Mouse (Mus musculus): ENCODE measurements around the gene Ubxn6.

Gene Ubxn6

GRCm38 (mm10) chr17:56024931-56025330 lies 49.9 kb downstream of the Ubxn6 start:
- DNase-seq (ENCODE audit: low read depth, low spot score): no peak

- no peak for DNase-seq (ENCODE audit: low read depth, low spot score)
Measured at GRCm38 (mm10) chr17:56024476-56024875, 50.4 kb downstream of the Ubxn6 start.

- DNase-seq (ENCODE audit: low read depth, low spot score): no peak
Measured at GRCm38 (mm10) chr17:56023386-56023785, 51.4 kb downstream of the Ubxn6 start.

- DNase-seq (ENCODE audit: low read depth, low spot score): no peak
Measured at GRCm38 (mm10) chr17:56022989-56023290, 51.9 kb downstream of the Ubxn6 start.

GRCm38 (mm10) chr17:56022131-56022988 lies 52.5 kb downstream of the Ubxn6 start:
- no peak for DNase-seq (ENCODE audit: low read depth, low spot score)

GRCm38 (mm10) chr17:56021161-56021910 lies 53.5 kb downstream of the Ubxn6 start:
- no peak for DNase-seq (ENCODE audit: low read depth, low spot score)

GRCm38 (mm10) chr17:56020400-56021084 lies 54.3 kb downstream of the Ubxn6 start:
- no peak for DNase-seq (ENCODE audit: low read depth, low spot score)

- DNase-seq (ENCODE audit: low read depth, low spot score): no peak
Measured at GRCm38 (mm10) chr17:56018347-56019131, 56.3 kb downstream of the Ubxn6 start.

- no peak for DNase-seq (ENCODE audit: low read depth, low spot score)
Measured at GRCm38 (mm10) chr17:56017848-56018247, 57.0 kb downstream of the Ubxn6 start.
